Mouse (Mus musculus): Measurements from ENCODE around the gene Pla2g4c. TPM values are rescaled to one million over a fixed set of nuclear protein-coding genes. Genes with fewer than 3 reads are reported as not detected.

The Pla2g4c gene
- total RNA-seq (2023): 0.27 TPM

DNA sequence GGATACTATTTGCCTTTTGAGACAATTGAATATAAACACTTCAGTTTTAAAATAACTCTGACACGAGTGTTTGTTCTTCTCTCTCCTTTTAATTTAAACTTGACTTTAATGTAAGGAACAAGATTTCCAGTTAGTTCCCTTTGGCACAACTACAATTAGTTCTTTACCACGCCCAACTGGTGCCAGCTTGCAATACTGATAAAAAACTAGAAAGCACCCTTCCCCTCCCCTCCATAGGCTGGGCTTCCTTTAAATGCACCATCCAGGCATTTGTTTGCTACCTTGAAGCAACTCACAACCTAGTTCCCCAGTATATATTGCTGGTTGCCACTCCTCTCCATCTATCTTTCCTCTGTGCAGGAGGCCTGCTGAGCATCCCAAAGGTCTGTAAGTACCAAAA, at the start of gene Pla2g4c:
Gene Pla2g4c, plus strand, starts transcription at position 340 of the 400 bp plus-strand sequence.

GRCm38 (mm10) chr7:13277081-13277480, 47.4 kb upstream of the Pla2g4c start, which contains the start of gene Lig1:
Lig1 (plus strand) TSS chr7:13277283.

DNA sequence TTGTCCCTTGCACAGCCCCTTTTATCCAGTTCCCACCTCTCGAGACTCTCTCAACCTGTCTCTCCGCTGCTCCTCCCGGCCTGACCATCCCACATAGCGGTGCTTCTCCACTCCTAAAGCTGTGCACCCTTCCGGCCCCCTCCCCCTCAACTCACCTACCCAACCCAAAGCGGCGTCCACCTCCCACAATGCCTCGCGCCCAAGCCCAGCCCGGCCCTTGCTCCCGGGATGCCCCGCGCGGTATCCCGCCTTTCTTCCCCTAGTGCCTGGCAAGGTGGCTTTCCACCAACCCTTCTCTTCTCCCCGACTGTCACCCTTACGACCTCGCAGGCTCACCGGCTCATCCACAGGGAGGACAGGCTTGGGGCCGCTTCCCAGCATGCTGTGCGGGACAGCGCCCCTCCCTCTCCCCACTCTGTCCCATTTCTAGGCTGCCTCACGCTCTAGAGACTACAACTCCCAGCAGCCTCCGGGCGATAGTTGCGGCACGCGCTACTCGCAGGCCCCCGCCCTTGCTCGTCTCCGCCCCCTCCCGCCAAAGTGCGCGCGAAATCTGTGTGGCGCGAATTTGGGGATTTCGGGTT, 46.1 kb upstream of the Pla2g4c start, which contains the start of gene Zswim9:
Gene Zswim9, minus strand, starts transcription at position 414 of the 584 bp plus-strand sequence.

GRCm38 (mm10) chr7:13397832-13398231, 73.4 kb downstream of the Pla2g4c start, which contains the start of gene Cabp5:
Cabp5 (plus strand) TSS chr7:13398132.

Other genes starting within 250 kb of the Pla2g4c start
- gene Vmn1r85, start 229.5 kb upstream of the Pla2g4c start, total RNA-seq (2023): not detected
- not detected for gene Vmn1r86, start 204.7 kb upstream of the Pla2g4c start, total RNA-seq (2023)
- not detected for gene Vmn1r87, start 184.5 kb upstream of the Pla2g4c start, total RNA-seq (2023)
- gene Vmn1r88, start 165.1 kb upstream of the Pla2g4c start, total RNA-seq (2023): 0.15 TPM
- gene Vmn1r89, start 111.6 kb upstream of the Pla2g4c start, total RNA-seq (2023): not detected
- gene Lig1, start 47.4 kb upstream of the Pla2g4c start, total RNA-seq (2023): 19.8 TPM
- 5.9 TPM for gene Zswim9, start 45.9 kb upstream of the Pla2g4c start, total RNA-seq (2023)
- gene Cabp5, start 73.5 kb downstream of the Pla2g4c start, total RNA-seq (2023): not detected
- gene Bsph1, start 126.2 kb downstream of the Pla2g4c start, total RNA-seq (2023): not detected
- gene Bsph2, start 246.4 kb downstream of the Pla2g4c start, total RNA-seq (2023): not detected

Measured in CD4-positive naive resting alpha-beta T cell, adult 57 days (primary cell).